Mouse (Mus musculus) embryonic facial prominence, embryonic 10.5 days (tissue): ENCODE measurements around the gene Sh3pxd2a. TPM values are rescaled to one million over a fixed set of nuclear protein-coding genes. Genes with fewer than 3 reads are reported as not detected.

Experiments
- DNase-seq: peaks from one replicate; pipeline ENCODE4 v3.0.0-alpha.2; 2017; ENCODE audit warnings: low spot score
- H3K27ac ChIP-seq: fragments of 300-500 bp; sonication (generic); replicated peaks from 2 replicates; pipeline ENCODE4 v1.5.1; 2016; ENCODE audit warnings: mild to moderate bottlenecking
- H3K27me3 ChIP-seq: fragments of 300-500 bp; sonication (generic); replicated peaks from 2 replicates; pipeline ENCODE4 v1.6.1; 2016; ENCODE audit warnings: low read depth, mild to moderate bottlenecking; ENCODE audit not compliant: poor library complexity, severe bottlenecking
- H3K36me3 ChIP-seq: fragments of 300-500 bp; sonication (generic); replicated peaks from 2 replicates; pipeline ENCODE4 v1.6.1; 2016; ENCODE audit warnings: mild to moderate bottlenecking, moderate library complexity
- H3K4me1 ChIP-seq: fragments of 300-500 bp; sonication (generic); 2 replicates; pipeline ENCODE4 v1.6.1; 2016
- H3K4me3 ChIP-seq: fragments of 300-500 bp; sonication (generic); 2 replicates; pipeline ENCODE4 v1.5.1; 2016; ENCODE audit warnings: mild to moderate bottlenecking, moderate library complexity
- H3K9me3 ChIP-seq: fragments of 300-500 bp; sonication (generic); 2 replicates; pipeline ENCODE4 v1.6.1; 2016; ENCODE audit warnings: mild to moderate bottlenecking
- WGBS: fragments of 180-500 bp; shearing (Covaris S2); methylation state at CpG from one replicate; pipeline ENCODE4 v1.1.7; 2016; 5-methylcytosine and 5-hydroxymethylcytosine counted together
- polyA plus RNA-seq: library from polyadenylated mRNA; unstranded; fragments of >200 nt; fragmentation: Nextera tagmentation; extraction: Ambion mirVana; gene quantifications from 2 replicates; pipeline ENCODE4 v1.2.1, GENCODE M21; 2016

Sh3pxd2a gene
- polyA plus RNA-seq, 1 experiment from 2014 or later, result 2.9 TPM

DNA sequence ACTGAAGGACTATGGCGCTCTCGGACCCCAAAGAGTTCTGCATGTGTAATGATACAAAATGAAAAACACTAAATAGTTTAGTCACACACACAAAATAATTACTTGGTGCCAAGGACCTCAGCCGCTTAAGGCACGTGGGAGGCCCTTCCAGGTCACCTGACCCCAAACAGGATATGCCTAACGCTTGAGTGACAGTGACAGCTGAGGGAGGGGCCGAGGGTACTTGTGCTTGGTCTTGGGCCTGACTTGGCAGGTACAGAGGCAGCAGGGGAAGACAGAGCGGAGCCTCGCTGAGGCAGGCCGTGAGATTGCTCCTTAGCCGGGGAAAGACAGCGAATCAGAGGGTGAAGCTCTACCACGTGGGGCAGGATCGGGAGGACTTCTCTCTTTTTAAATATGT lies 73.3 kb downstream of the Sh3pxd2a start:
- no peak for DNase-seq
- WGBS, result 79% methylated on average over 13 of the region's 13 CpGs
- peaks cover 33% of the 10 kb centered on the region for H3K4me1 ChIP-seq
- peaks cover 11% of the 10 kb centered on the region for H3K36me3 ChIP-seq
- H3K27me3 ChIP-seq, result no peaks in the 10 kb centered on the region
- H3K4me3 ChIP-seq, result no peak overlapping the region
- H3K9me3 ChIP-seq, result no peaks in the 10 kb centered on the region
- H3K27ac ChIP-seq, result no peak overlapping the region

DNA sequence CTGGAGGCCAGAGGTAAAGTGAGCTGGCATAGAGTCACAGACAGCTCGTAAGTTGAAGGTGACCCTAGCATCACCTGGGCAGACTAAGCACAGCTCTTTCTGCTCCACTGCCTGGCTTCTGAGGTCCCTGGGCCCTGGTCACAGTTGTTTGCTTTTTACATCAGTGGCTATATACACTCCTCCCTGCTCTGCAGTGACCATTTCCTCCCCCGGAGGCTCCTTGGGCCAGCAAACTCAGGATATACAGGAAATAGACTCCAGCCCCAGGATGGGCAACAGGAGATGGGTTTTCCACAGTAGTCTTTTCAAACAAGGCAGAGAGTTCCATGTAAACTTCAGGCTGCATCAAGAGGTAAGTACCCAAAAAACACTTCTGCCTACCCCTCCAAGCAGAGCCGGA lies 76.3 kb downstream of the Sh3pxd2a start:
- Histone ChIP-seq H3K4me1 (peaks cover 42% of the 10 kb centered on the region), H3K9me3 (no peaks in the 10 kb centered on the region), H3K4me3 (no peak overlapping the region), H3K36me3 (peaks cover 3% of the 10 kb centered on the region; the same call in 1 of the 2 replicates), H3K27ac (peak overlapping the region; percentile 70), H3K27me3 (no peaks in the 10 kb centered on the region)
- no peak for DNase-seq
- 70% methylated on average over 3 of the region's 3 CpGs for WGBS

DNA sequence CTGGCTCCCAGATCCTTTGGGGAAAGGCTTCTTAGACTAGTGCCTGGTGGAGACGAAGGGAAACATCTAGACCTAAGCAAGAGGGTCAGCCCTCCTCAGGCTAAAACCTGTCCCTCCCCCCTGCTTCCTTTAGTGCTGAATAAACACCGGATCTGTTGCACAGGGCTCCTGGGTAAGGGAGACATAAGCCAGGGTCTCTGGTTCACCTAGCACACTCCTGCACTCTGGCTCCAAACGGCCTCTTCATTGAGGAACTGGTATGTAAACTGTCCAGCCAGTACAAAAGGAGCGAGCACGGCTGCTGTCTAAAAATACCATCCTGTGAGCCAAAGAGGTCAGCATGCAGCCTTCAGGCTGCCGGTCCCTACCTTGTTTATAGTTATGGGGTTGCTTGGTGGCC lies 76.8 kb downstream of the Sh3pxd2a start:
- H3K27ac ChIP-seq, result peak overlapping the region; percentile 70

DNA sequence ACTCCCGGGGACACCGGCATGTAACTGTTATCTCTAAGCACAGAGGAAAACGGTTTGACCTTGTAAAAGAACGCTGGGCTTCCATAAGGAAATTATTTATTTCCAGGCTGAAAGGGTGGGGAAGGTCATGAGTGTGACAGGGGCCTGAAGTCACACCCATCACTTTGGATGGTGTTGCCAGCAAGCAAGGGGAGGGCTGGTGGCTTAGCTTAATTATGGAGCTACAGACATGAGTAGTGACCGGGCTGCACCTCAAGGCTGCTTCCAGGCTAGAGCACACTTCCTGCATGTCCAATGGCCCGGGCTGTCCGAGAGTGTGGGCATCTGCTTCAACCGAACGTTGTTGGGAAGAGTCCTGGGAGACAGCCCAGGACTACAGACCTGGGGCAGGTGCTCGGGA lies 78.2 kb downstream of the Sh3pxd2a start:
- DNase-seq, result no peak
- H3K4me3 ChIP-seq, result no peak overlapping the region

More for the DNA sequence above, 76.8 kb downstream of the Sh3pxd2a start:
- H3K9me3 ChIP-seq, result no peaks in the 10 kb centered on the region
- DNase-seq, result no peak
- no peaks in the 10 kb centered on the region for H3K27me3 ChIP-seq
- 37% methylated on average over 6 of the region's 6 CpGs for WGBS
- H3K4me1 ChIP-seq, result peaks cover 42% of the 10 kb centered on the region
- H3K36me3 ChIP-seq, result peaks cover 3% of the 10 kb centered on the region; the same call in 1 of the 2 replicates
- no peak overlapping the region for H3K4me3 ChIP-seq

DNA sequence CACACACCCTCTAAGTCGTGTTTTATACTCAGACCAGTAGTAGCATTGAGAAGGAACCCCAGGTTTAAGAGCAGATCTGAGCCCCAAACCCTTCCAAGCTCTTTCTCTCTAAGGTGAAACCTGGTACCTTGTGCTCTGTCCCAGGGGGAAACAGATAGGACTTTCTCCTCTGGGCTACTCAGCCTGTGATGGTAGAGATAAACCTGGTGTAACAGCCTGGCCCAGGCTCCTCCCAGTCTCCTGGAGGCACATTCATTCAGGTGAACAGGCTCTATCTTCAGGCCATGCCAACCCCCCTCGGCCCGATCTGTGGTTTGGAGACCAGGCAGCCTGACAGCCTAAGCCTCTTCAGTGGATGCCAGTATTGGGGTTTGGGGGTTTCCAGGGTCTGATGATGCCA lies 79.6 kb downstream of the Sh3pxd2a start:
- Histone ChIP-seq H3K4me3 (no peak overlapping the region), H3K9me3 (no peaks in the 10 kb centered on the region), H3K4me1 (peaks cover 38% of the 10 kb centered on the region), H3K27ac (no peak overlapping the region), H3K27me3 (no peaks in the 10 kb centered on the region), H3K36me3 (no peaks in the 10 kb centered on the region)
- WGBS, result 88% methylated on average over 3 of the region's 3 CpGs
- no peak for DNase-seq

More for the DNA sequence above, 78.2 kb downstream of the Sh3pxd2a start:
- 85% methylated on average over 10 of the region's 10 CpGs for WGBS
- Histone ChIP-seq H3K36me3 (no peaks in the 10 kb centered on the region), H3K4me1 (peaks cover 41% of the 10 kb centered on the region), H3K27ac (0 out of 2 replicates have a peak overlapping the region, but pooled peaks have one; percentile 24), H3K9me3 (no peaks in the 10 kb centered on the region), H3K27me3 (no peaks in the 10 kb centered on the region)

DNA sequence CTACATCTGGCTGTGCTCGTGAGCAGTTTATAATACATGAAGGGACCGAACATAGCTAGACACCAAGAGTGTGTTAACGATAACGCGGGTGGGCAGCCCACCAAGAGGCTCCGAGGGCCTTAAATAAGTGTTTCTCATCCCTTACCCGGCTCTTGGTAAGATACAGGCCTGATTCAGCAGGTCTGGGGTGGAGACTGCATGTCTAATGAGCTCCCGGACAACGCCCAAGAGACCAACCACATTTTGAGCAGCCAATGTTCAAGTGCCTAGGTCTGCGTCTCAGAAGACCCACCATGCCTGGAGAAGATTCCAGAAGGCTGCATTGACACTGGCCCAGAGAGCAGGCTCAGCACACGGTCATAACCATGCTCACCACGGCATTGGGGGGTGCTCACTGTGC lies 80.2 kb downstream of the Sh3pxd2a start:
- Histone ChIP-seq H3K4me3 (no peak overlapping the region), H3K36me3 (no peaks in the 10 kb centered on the region), H3K4me1 (peaks cover 41% of the 10 kb centered on the region), H3K27ac (no peak overlapping the region), H3K9me3 (no peaks in the 10 kb centered on the region), H3K27me3 (no peaks in the 10 kb centered on the region)
- WGBS, result 90% methylated on average over 12 of the region's 12 CpGs
- DNase-seq, result no peak

DNA sequence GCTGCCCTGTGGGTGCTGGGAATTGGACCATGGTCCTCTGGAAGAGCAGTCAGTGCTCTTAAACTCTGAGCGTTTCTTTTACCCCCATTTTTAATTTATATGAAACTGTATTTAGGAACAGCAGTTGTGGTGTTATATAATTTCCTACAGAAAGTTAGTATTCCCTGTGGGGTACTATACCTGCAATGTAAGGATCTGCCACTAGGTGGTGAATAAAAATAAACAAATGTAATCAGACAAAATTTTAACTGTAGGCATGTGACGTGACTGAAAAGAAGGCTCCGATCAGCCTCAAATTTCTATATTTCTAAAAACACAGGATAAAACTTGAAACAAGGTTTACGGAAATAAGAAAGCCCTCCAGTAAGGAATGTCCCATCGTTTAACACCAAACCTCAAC lies 81.9 kb downstream of the Sh3pxd2a start:
- no peak overlapping the region for H3K4me3 ChIP-seq
- no peaks in the 10 kb centered on the region for H3K36me3 ChIP-seq
- no peak for DNase-seq
- peaks cover 30% of the 10 kb centered on the region for H3K4me1 ChIP-seq
- H3K9me3 ChIP-seq, result no peaks in the 10 kb centered on the region
- WGBS, result 83% methylated on average over 5 of the region's 5 CpGs
- H3K27me3 ChIP-seq, result no peaks in the 10 kb centered on the region
- no peak overlapping the region for H3K27ac ChIP-seq

DNA sequence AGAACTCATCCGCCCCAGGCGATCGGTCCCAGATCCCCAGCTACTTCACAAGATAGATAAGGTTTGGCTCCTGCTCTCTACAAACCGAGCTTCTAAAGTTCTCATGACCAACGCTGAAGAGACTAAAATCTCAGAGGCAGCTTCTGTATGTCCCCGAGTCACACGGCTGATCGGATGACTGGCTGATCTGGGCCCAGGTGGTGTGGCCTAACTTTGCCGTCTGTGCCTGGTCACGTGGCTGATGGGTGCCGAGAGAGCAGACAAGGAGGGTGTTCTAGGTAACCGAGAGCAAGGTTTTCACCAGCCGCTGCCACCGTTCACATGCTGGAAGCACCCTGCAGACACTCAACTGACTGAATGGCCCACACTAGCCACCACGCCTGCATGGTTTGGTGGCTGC lies 83.2 kb downstream of the Sh3pxd2a start:
- no peaks in the 10 kb centered on the region for H3K9me3 ChIP-seq
- H3K27ac ChIP-seq, result 0 out of 2 replicates have a peak overlapping the region, but pooled peaks have one; percentile 24
- no peak overlapping the region for H3K4me3 ChIP-seq
- no peak for DNase-seq
- H3K27me3 ChIP-seq, result no peaks in the 10 kb centered on the region
- no peaks in the 10 kb centered on the region for H3K36me3 ChIP-seq
- H3K4me1 ChIP-seq, result peaks cover 24% of the 10 kb centered on the region
- WGBS, result 87% methylated on average over 15 of the region's 15 CpGs

DNA sequence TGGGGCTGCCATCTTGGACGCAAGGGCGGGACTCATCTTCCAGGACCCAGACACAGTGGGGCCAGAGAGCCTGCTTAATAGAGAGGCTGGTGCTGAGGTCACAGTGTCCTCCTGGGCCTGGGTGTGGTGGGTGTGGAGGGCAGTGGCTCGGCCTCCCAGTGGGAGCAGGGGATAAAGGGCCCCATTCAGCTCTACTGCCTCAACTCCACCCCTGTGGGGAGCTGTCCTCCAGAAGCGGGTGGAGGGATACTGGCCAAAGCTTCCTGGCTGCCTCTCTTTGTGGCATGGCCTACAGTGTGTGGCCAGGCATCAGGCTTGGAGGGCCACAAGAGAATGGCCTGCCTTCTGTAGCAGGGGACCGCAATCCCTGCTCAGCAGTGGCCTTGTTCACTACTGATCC lies 85.1 kb downstream of the Sh3pxd2a start:
- no peaks in the 10 kb centered on the region for H3K36me3 ChIP-seq
- WGBS, result 72% methylated on average over 5 of the region's 5 CpGs
- H3K4me3 ChIP-seq, result no peak overlapping the region
- H3K27ac ChIP-seq, result peak overlapping the region; percentile 36
- no peaks in the 10 kb centered on the region for H3K27me3 ChIP-seq
- peaks cover 11% of the 10 kb centered on the region; the same call in 1 of the 2 replicates for H3K4me1 ChIP-seq
- H3K9me3 ChIP-seq, result no peaks in the 10 kb centered on the region
- no peak for DNase-seq

DNA sequence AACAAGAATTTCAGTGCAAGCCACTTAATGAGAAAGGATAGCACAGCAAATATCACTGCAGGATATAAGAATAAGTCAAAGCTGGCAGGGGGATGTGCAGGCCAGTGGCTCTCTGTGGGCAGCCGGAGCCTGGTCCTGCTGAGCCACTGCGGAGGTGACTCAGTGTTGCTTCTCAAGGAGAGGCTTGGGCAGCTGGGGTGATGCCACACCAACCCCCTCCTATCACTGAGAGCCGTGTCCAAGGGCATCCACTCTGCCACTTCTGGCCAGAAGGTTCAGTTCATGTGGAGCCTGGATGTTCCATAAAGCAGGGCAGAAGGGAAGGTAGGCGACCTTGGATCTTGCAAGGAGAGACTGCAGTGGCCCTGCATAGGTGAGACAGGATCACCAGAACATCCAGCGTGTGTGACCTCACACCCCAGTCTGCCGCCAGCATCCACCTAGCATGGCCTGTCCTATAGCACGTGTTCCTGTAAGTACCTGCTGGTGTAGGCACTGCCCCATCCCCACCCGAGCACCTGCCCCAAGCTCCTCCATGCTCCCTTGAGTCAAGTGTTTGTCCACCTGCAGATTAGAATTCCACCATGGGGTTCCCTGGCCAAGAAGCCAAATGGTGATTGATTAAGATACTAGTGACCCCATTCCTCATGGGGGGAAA lies 89.2 kb downstream of the Sh3pxd2a start:
- DNase-seq, result no peak
- 91% methylated on average over 8 of the region's 8 CpGs for WGBS

DNA sequence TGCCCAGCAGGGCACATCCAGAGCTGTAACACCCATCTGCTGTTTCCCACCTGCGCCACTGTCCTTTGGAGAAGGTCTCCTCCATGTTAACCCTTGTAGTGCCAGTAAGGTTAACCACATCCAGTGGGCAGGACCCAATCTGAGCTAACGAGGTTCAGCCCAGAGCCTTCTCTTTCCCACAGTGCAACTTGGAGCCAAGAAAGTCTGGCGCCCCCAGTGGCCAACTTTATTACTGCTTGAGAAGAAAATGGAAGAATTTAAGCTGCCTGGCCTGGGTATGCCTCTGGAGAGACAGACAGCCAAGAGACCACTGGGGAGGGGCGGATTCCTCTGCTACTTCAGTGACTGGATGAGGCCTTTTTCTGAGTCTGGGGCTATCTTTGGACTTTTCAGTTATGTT lies 89.8 kb downstream of the Sh3pxd2a start:
- Histone ChIP-seq H3K4me3 (no peak overlapping the region), H3K4me1 (peaks cover 27% of the 10 kb centered on the region), H3K27ac (no peak overlapping the region), H3K9me3 (no peaks in the 10 kb centered on the region), H3K36me3 (0 out of 2 replicates have a peak, but pooled peaks cover 2% of the 10 kb centered on the region), H3K27me3 (no peaks in the 10 kb centered on the region)
- 37% methylated on average over 4 of the region's 4 CpGs for WGBS
- peak; percentile 75 for DNase-seq

More for the DNA sequence above, 89.2 kb downstream of the Sh3pxd2a start:
- Histone ChIP-seq H3K27ac (no peak overlapping the region; the same call in 1 of the 2 replicates), H3K27me3 (no peaks in the 10 kb centered on the region), H3K9me3 (no peaks in the 10 kb centered on the region), H3K36me3 (0 out of 2 replicates have a peak, but pooled peaks cover 2% of the 10 kb centered on the region), H3K4me3 (no peak overlapping the region), H3K4me1 (peaks cover 21% of the 10 kb centered on the region)

DNA sequence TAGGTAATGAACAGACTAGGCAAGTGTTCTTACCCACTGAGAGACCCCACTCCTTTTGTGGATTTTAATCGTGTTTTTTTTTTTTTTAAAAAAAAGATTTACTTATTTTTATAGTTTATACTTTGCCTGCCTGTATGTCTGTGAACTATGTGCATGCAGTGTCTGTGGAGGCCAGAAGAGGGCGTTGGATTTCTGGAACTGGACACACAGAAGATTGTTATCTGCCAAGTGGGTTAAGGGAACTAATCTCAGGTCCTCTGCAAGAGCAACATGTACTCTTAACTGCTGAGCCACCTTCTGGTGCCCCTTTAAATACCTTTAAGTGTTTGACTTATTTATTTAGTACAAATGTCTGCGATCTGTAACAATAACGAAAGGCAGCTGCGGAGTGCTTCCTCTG lies 92.2 kb downstream of the Sh3pxd2a start:
- H3K27ac ChIP-seq, result no peak overlapping the region
- 0 out of 2 replicates have a peak, but pooled peaks cover 2% of the 10 kb centered on the region for H3K36me3 ChIP-seq
- no peak for DNase-seq
- H3K4me1 ChIP-seq, result peaks cover 43% of the 10 kb centered on the region
- WGBS, result 69% methylated on average over 5 of the region's 5 CpGs
- 0 out of 2 replicates have a peak, but pooled peaks cover 2% of the 10 kb centered on the region for H3K9me3 ChIP-seq
- H3K27me3 ChIP-seq, result no peaks in the 10 kb centered on the region
- no peak overlapping the region for H3K4me3 ChIP-seq

DNA sequence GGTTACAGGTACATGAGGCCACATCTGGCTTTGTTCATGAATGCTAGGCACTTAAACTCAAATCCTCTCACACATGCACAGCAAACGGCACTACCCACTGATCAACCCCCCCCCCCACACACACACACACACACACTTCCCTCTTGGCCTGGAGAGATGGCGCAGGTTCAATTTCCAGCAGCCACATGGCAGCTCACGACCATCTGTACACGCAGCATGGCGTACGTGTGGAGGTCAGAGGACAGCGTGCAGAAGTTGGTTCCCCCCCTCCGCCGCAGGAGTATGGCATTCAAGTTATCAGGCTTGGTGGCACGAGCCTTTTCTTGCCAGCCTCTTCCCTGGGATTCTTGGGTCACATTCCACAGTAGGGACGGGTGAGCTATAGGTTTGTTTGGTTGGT lies 92.7 kb downstream of the Sh3pxd2a start:
- DNase-seq, result no peak
- 0 out of 2 replicates have a peak, but pooled peaks cover 2% of the 10 kb centered on the region for H3K9me3 ChIP-seq
- H3K27ac ChIP-seq, result no peak overlapping the region; the same call in 1 of the 2 replicates
- H3K27me3 ChIP-seq, result no peaks in the 10 kb centered on the region
- H3K36me3 ChIP-seq, result 0 out of 2 replicates have a peak, but pooled peaks cover 2% of the 10 kb centered on the region
- H3K4me3 ChIP-seq, result no peak overlapping the region
- WGBS, result 92% methylated on average over 11 of the region's 11 CpGs
- peaks cover 46% of the 10 kb centered on the region for H3K4me1 ChIP-seq
